Mouse (Mus musculus) olfactory bulb, adult 2 months (tissue): ENCODE results near the gene Izumo1r. TPM values are rescaled to one million over a fixed set of nuclear protein-coding genes. Genes with fewer than 3 reads are reported as not detected.

Experiments
- H3K27ac ChIP-seq: fragments of 200-500 bp; 2 replicates; pipeline ENCODE4 v1.5.1; 2012; ENCODE audit warnings: low read depth, low read length; ENCODE audit not compliant: insufficient read depth
- H3K4me1 ChIP-seq: fragments of 200-500 bp; 2 replicates; pipeline ENCODE4 v1.6.1; 2012; ENCODE audit warnings: low read length; ENCODE audit not compliant: control insufficient read depth, insufficient read depth
- H3K4me3 ChIP-seq: fragments of 200-500 bp; 2 replicates; pipeline ENCODE4 v1.5.1; 2012; ENCODE audit warnings: mild to moderate bottlenecking, low read depth, low read length, moderate library complexity; ENCODE audit not compliant: insufficient read depth
- CTCF ChIP-seq: fragments of 200-500 bp; IDR thresholded peaks from 2 replicates; pipeline ENCODE4 v1.5.1; 2012; ENCODE audit warnings: low read depth, mild to moderate bottlenecking, low read length, moderate library complexity; ENCODE audit not compliant: insufficient read depth
- POLR2A ChIP-seq: fragments of 200-500 bp; IDR thresholded peaks from 2 replicates; pipeline ENCODE4 v1.6.1; 2012; ENCODE audit warnings: mild to moderate bottlenecking, low read depth, low read length, moderate library complexity; ENCODE audit not compliant: insufficient read depth
- WGBS: fragments of 180-500 bp; shearing (Covaris S2); methylation state at CpG from one replicate; pipeline ENCODE4 v1.1.7; 2018; 5-methylcytosine and 5-hydroxymethylcytosine counted together
- polyA plus RNA-seq: library from polyadenylated mRNA; stranded (reverse); fragments of >200 nt; gene quantifications from 2 replicates; pipeline ENCODE4 v1.2.4, GENCODE M21; 2012; ENCODE audit warnings: low replicate concordance; ENCODE audit not compliant: missing spikeins, insufficient read depth, insufficient read length

Gene Izumo1r
- polyA plus RNA-seq, 1 experiment, result not detected

GRCm38 (mm10) chr9:14931211-14931610 lies 27.5 kb upstream of the Izumo1r start:
- WGBS, result 75% methylated on average over 8 of the region's 8 CpGs
- Histone ChIP-seq H3K4me3 (no peak overlapping the region), H3K4me1 (no peaks in the 10 kb centered on the region), H3K27ac (no peak overlapping the region)
- no peak for TF ChIP-seq CTCF
- no peak for TF ChIP-seq POLR2A

DNA sequence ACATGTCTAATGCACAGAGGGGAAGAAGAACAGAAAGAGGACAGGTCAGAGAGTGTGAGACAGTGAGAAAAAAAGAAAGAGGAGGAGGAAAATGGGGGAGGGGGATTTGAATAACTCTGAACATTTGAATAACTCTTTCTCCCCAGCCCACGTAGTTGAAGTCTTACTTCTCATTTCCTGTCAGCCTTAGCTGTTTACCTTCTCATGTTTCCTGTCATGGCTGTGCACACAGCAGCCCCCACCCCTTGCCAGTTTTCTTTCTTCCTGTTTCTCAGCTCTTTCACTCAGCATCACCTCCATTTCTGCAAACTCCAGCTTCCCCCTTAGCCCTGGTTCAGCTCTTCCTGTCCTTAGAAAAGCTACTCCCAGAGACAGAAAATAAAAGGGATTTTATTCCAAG lies 22.8 kb upstream of the Izumo1r start:
- TF ChIP-seq CTCF (no peak), POLR2A (no peak)
- Histone ChIP-seq H3K4me1 (no peaks in the 10 kb centered on the region), H3K4me3 (no peak overlapping the region), H3K27ac (no peak overlapping the region)
- WGBS, result 76% methylated on average over 1 of the region's 1 CpGs

DNA sequence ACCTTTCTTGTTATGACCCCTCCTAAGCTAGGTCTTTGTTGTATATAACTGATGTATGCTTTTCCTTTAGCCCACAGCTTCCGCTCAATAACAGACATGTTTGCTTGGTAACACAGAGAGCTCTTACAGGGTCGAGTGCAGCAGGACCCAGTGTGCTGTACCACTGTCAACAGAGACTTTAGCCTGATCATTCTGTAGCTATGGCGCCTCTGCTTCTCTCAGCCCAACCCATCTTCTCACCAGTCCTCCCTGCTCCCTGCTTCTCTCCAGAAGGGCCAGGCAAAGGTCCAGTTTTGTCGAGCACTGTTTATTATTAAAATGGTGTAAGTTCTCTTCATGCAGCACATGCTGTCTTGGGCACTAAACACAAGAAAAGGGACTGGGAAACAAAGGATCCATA lies 19.9 kb upstream of the Izumo1r start:
- 63% methylated on average over 4 of the region's 4 CpGs for WGBS
- TF ChIP-seq CTCF (no peak), POLR2A (no peak)
- Histone ChIP-seq H3K4me3 (no peak overlapping the region), H3K27ac (no peak overlapping the region), H3K4me1 (no peaks in the 10 kb centered on the region)

- 24% methylated on average over 1 of the region's 1 CpGs for WGBS
These were observed 18.3 kb upstream of the Izumo1r start for GRCm38 (mm10) chr9:14921971-14922560.

GRCm38 (mm10) chr9:14921254-14921653 lies 17.5 kb upstream of the Izumo1r start:
- WGBS, result 64% methylated on average over 4 of the region's 4 CpGs
- no peaks in the 10 kb centered on the region for H3K4me1 ChIP-seq
- H3K4me3 ChIP-seq, result no peak overlapping the region
- TF ChIP-seq CTCF (no peak), POLR2A (no peak)
- no peak overlapping the region for H3K27ac ChIP-seq

More at GRCm38 (mm10) chr9:14921971-14922560, 18.3 kb upstream of the Izumo1r start:
- Histone ChIP-seq H3K27ac (no peak overlapping the region), H3K4me1 (no peaks in the 10 kb centered on the region), H3K4me3 (no peak overlapping the region)
- TF ChIP-seq CTCF (no peak), POLR2A (no peak)

GRCm38 (mm10) chr9:14920608-14921007 lies 16.9 kb upstream of the Izumo1r start:
- Histone ChIP-seq H3K4me1 (no peaks in the 10 kb centered on the region), H3K27ac (no peak overlapping the region), H3K4me3 (no peak overlapping the region)
- TF ChIP-seq CTCF, result no peak
- no peak for TF ChIP-seq POLR2A
- WGBS, result 86% methylated on average over 4 of the region's 4 CpGs

DNA sequence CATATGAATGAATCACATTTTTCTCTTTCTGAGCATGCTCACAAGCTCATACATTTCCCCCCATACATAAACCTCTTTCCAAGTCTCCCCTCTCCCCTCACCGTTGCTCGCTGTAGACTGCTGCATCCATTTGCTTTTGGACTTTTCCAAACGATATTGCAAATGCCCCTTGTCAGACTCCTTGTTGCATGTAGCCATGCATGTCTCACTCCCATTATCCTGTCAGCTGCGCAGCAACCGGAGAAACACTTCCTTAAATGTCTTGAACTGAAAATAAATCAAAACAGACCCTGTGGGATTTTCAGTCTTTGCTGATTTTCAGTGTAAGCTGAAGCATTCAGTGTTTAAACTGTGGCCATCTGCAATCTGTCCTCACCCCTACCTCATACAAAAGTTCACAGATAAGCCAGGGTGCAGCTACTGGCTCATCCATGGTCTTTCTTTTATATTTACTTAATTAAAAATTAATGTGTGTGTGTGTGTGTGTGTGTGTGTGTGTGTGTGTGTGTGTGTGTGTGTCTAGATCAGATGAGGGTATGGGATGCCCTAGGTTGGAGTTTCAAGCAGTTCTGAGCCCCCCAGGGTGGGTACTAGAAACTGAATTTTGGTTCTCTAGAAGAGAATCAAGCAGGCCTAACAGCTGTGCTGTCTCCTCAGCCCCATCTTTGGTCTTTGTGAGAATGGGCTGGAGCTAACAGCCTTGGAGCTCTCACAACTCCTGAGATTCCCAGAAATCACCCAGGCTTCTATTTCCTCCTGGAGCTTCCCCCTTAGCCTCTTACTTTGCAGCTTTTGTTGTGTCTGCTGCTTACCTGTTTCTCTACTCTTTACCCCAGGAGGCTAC lies 15.3 kb upstream of the Izumo1r start:
- no peaks in the 10 kb centered on the region for H3K4me1 ChIP-seq
- 58% methylated on average over 5 of the region's 5 CpGs for WGBS
- no peak for TF ChIP-seq CTCF
- no peak for TF ChIP-seq POLR2A
- no peak overlapping the region for H3K27ac ChIP-seq
- no peak overlapping the region for H3K4me3 ChIP-seq

DNA sequence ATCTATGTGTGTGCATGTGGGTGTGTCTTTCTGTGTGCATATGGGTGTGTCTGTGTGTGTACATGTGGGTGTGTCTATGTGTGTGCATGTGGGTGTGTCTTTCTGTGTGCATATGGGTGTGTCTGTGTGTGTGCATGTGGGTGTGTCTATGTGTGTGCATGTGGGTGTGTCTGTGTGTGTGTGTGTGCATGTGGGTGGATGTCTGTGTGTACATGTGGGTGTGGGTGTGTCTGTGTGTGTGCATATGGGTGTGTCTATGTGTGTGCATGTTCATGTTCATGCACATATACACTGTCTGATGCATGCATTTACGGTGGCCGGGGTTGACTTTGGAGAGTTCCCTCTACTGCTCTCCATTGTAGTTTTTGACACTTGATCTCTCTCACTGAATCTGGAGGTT lies 13.9 kb upstream of the Izumo1r start:
- TF ChIP-seq POLR2A, result no peak
- 93% methylated on average over 2 of the region's 2 CpGs for whole genome bisulfite sequencing

DNA sequence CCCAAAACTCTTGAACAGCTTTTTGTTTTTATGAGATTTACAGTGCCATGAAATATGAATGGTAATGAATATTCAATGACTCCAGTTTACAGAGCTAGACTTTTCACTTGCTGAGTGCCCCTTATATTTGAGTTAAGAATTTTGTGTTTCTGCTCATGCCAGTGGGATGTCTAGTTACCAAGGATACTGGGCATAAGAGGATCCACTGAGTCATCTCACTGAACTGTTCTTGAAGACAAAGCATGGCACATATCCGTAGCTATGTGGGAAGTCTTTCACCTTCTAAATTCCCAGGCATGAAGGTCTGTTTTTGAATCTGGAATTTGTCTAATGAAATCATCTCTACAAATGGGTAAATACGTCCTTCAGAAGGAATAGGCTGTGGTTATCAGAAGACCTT lies 8.3 kb upstream of the Izumo1r start:
- Histone ChIP-seq H3K4me1 (peaks cover 3% of the 10 kb centered on the region; the same call in 1 of the 2 replicates), H3K27ac (no peak overlapping the region), H3K4me3 (no peak overlapping the region)
- TF ChIP-seq CTCF (no peak), POLR2A (no peak)
- WGBS, result 61% methylated on average over 2 of the region's 2 CpGs

More for the DNA sequence above, 13.9 kb upstream of the Izumo1r start:
- H3K4me3 ChIP-seq, result no peak overlapping the region
- H3K27ac ChIP-seq, result no peak overlapping the region
- no peaks in the 10 kb centered on the region for H3K4me1 ChIP-seq
